Mouse (Mus musculus): ENCODE data around the gene Usp7.

GRCm38 (mm10) chr16:8767133-8768052 lies 24.7 kb downstream of the Usp7 start:
- TF ChIP-seq CTCF (IDR thresholded peaks at IDR 0.05 in 2 of 3, conservative IDR thresholded peaks at IDR 0.05 in 1 of 3; ENCODE audit: control insufficient read depth in 1 of 3, insufficient read depth in 1 of 3, low read depth in 2 of 3, low read length in 3 of 3, poor library complexity in 1 of 3, severe bottlenecking in 1 of 3) (no peak), ZNF384 (IDR thresholded peaks at IDR 0.05; ENCODE audit: low read depth, low read length) (no peak), RAD21 (IDR thresholded peaks at IDR 0.05; ENCODE audit: low read depth, low read length) (no peak), MAZ (IDR thresholded peaks at IDR 0.05; ENCODE audit: low read depth, low read length) (no peak), MEF2A (IDR thresholded peaks at IDR 0.05; ENCODE audit: extremely low read depth, insufficient replicate concordance, low read depth, low read length, poor library complexity, severe bottlenecking) (no peak), ZMIZ1 (IDR thresholded peaks at IDR 0.05; ENCODE audit: low read depth, low read length) (no peak), GATA1 (IDR thresholded peaks at IDR 0.05; ENCODE audit: low read depth, low read length) (no peak), HCFC1 (IDR thresholded peaks at IDR 0.05; ENCODE audit: low read depth, low read length) (no peak), SMC3 (IDR thresholded peaks at IDR 0.05; ENCODE audit: low read depth, low read length) (no peak), TAL1 (IDR thresholded peaks at IDR 0.05; ENCODE audit: low read length) (no peak), POLR2A (IDR thresholded peaks at IDR 0.05; ENCODE audit: control insufficient read depth in 1 of 2, insufficient read depth in 1 of 2, low read depth in 1 of 2, low read length in 2 of 2, poor library complexity in 1 of 2) (no peak), EP300 (IDR thresholded peaks at IDR 0.05; ENCODE audit: low read depth in 1 of 2, low read length in 2 of 2) (no peak), TCF12 (IDR thresholded peaks at IDR 0.05; ENCODE audit: low read depth, low read length) (no peak), TBP (IDR thresholded peaks at IDR 0.05; ENCODE audit: low read depth, low read length) (no peak)

Measured in MEL (cell line).